ENCODE assay signal across 16 mouse cellular contexts in the genomic region with DNA sequence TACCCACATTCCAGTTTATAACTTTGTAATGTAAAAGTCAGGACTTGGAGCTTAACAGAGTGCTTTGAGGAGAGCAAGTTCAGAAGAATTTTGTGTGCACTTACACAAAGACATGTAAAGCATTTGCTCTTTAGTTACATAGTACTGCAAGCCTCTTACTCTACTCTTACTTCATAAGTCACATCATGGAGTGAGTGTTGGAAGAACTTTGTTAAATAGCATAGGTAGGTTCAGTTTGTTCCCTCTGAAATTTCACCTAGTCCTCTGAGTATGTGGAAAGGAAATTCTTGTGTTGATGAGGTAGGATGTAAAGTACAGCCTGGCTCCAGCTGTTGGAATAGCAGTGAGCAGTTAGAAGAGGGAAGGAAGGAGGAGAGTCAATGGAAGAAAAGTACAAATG.
"Had no signal": no experiment of that assay in that cellular context is flagged by ENCODE, and none has a peak within 500 bp of the region (broad histone marks: within the 10 kb centered on the region; RNA-seq: fewer than 3 reads in every experiment).

No protein-coding gene starts in this region.

- H3K27ac ChIP-seq: neural tube, embryonic 13.5 days; neural tube, embryonic 15.5 days; stomach, embryonic 15.5 days; stomach, postnatal 0 days had no signal

- H3K9me3 ChIP-seq: neural tube, embryonic 13.5 days; neural tube, embryonic 15.5 days; stomach, embryonic 15.5 days had no signal

- H3K4me1 ChIP-seq: neural tube, embryonic 13.5 days; neural tube, embryonic 15.5 days; stomach, embryonic 15.5 days had no signal

- H3K4me3 ChIP-seq: neural tube, embryonic 13.5 days; neural tube, embryonic 15.5 days; stomach, embryonic 15.5 days had no signal

- H3K27me3 ChIP-seq: neural tube, embryonic 13.5 days; neural tube, embryonic 15.5 days; stomach, embryonic 15.5 days had no signal

- H3K4me2 ChIP-seq: neural tube, embryonic 13.5 days; neural tube, embryonic 15.5 days; stomach, embryonic 15.5 days had no signal

- DNase-seq: retina, postnatal 1 day; right cerebral cortex, adult 18-20 months; right cerebral cortex, postnatal 14 days; right cerebral cortex, postnatal 25 days; right cerebral cortex, postnatal 4 days; spleen, adult 18-20 months; thymus, adult 18-20 months; thymus, adult 2 months; thymus, postnatal 14 days; thymus, postnatal 25 days; thymus, postnatal 36 days; thymus, postnatal 4 days had no signal

- H3K9ac ChIP-seq: neural tube, embryonic 13.5 days; neural tube, embryonic 15.5 days; stomach, embryonic 15.5 days had no signal
